Mouse (Mus musculus) kidney, postnatal 0 days (tissue): ENCODE results near the gene Ahdc1. TPM values are rescaled to one million over a fixed set of nuclear protein-coding genes. Genes with fewer than 3 reads are reported as not detected.

Source experiments
- ATAC-seq: fragments of 200-750 bp; cut with Nextera tagmentation; replicated peaks from 2 replicates; pipeline ENCODE4 v1.8.0; 2017; ENCODE audit warnings: low read depth, moderate number of reproducible peaks, moderate TSS enrichment, moderate library complexity; ENCODE audit not compliant: low FRiP score
- DNase-seq: peaks from one replicate; pipeline ENCODE4 v3.0.0-alpha.2; 2016; ENCODE audit warnings: low spot score
- H3K27ac ChIP-seq: fragments of 300-500 bp; sonication (generic); 2 replicates; pipeline ENCODE4 v1.5.1; 2014; ENCODE audit warnings: mild to moderate bottlenecking
- H3K27me3 ChIP-seq: fragments of 300-500 bp; sonication (generic); 2 replicates; pipeline ENCODE4 v1.6.1; 2014; ENCODE audit warnings: low read length, mixed read lengths; ENCODE audit not compliant: insufficient read depth
- H3K36me3 ChIP-seq: fragments of 300-500 bp; sonication (generic); 2 replicates; pipeline ENCODE4 v1.6.1; 2014; ENCODE audit warnings: low read length, mixed read lengths; ENCODE audit not compliant: insufficient read depth
- H3K4me1 ChIP-seq: fragments of 300-500 bp; sonication (generic); replicated peaks from 2 replicates; pipeline ENCODE4 v1.6.1; 2014; ENCODE audit warnings: antibody characterized with exemption, low read length, mixed read lengths; ENCODE audit not compliant: insufficient read depth
- H3K4me2 ChIP-seq: fragments of 300-500 bp; sonication (generic); 2 replicates; pipeline ENCODE4 v1.6.1; 2014; ENCODE audit warnings: mild to moderate bottlenecking, low read length, moderate library complexity, mixed read lengths
- H3K4me3 ChIP-seq: fragments of 300-500 bp; sonication (generic); replicated peaks from 2 replicates; pipeline ENCODE4 v1.5.1; 2014; ENCODE audit warnings: low read depth, low read length
- H3K9ac ChIP-seq: fragments of 300-500 bp; sonication (generic); 2 replicates; pipeline ENCODE4 v1.6.1; 2014; ENCODE audit warnings: low read depth, low read length
- H3K9me3 ChIP-seq: fragments of 300-500 bp; sonication (generic); replicated peaks from 2 replicates; pipeline ENCODE4 v1.6.1; 2016; ENCODE audit warnings: low read length, inconsistent platforms, mixed read lengths
- CTCF ChIP-seq: IDR thresholded peaks from 2 replicates; pipeline ENCODE4 v1.5.1; 2016; ENCODE audit warnings: antibody characterized with exemption, low read depth, mild to moderate bottlenecking, moderate library complexity
- WGBS: fragments of 180-500 bp; shearing (Covaris S2); extraction: QIAGEN DNeasy Blood & Tissue Kit; methylation state at CpG from one replicate; pipeline ENCODE4 v1.1.7; 2014; 5-methylcytosine and 5-hydroxymethylcytosine counted together
- polyA plus RNA-seq: library from polyadenylated mRNA; unstranded; fragments of >200 nt; fragmentation: Nextera tagmentation; extraction: Ambion mirVana; gene quantifications from 2 replicates; pipeline ENCODE4 v1.2.1, GENCODE M21; 2015

Ahdc1 gene
- polyA plus RNA-seq, 1 experiment from 2014 or later, result 6.4 TPM

GRCm38 (mm10) chr4:133010611-133011010 lies 449 bp upstream of the Ahdc1 start:
- ATAC-seq (no peak), DNase-seq (no peak)
- TF ChIP-seq CTCF, result no peak
- no peaks in the 10 kb centered on the region for H3K9me3 ChIP-seq
- H3K4me2 ChIP-seq, result peak overlapping the region; percentile 76
- H3K4me3 ChIP-seq, result peak overlapping the region; percentile 70
- H3K27me3 ChIP-seq, result no peaks in the 10 kb centered on the region
- no peaks in the 10 kb centered on the region for H3K36me3 ChIP-seq
- peaks cover 27% of the 10 kb centered on the region for H3K4me1 ChIP-seq
- 0 out of 2 replicates have a peak overlapping the region, but pooled peaks have one; percentile 93 for H3K9ac ChIP-seq
- 2% methylated on average over 17 of the region's 17 CpGs for WGBS
- no peak overlapping the region for H3K27ac ChIP-seq

- H3K4me2 ChIP-seq, result peak overlapping the region; percentile 76
- TF ChIP-seq CTCF, result no peak
- ATAC-seq (no peak), DNase-seq (no peak)
- H3K9ac ChIP-seq, result peak overlapping the region; percentile 93
- no peaks in the 10 kb centered on the region for H3K36me3 ChIP-seq
- H3K9me3 ChIP-seq, result no peaks in the 10 kb centered on the region
- H3K4me1 ChIP-seq, result peaks cover 42% of the 10 kb centered on the region
- H3K27ac ChIP-seq, result peak overlapping the region; percentile 95
- H3K27me3 ChIP-seq, result no peaks in the 10 kb centered on the region
- peak overlapping the region; percentile 70 for H3K4me3 ChIP-seq
- WGBS, result under 1% methylated on average over 64 of the region's 84 CpGs
Measured at GRCm38 (mm10) chr4:133011821-133012775, 1.0 kb downstream of the Ahdc1 start.

GRCm38 (mm10) chr4:133012776-133013265 lies 1.8 kb downstream of the Ahdc1 start:
- Histone ChIP-seq H3K36me3 (no peaks in the 10 kb centered on the region), H3K9me3 (no peaks in the 10 kb centered on the region), H3K4me3 (peak overlapping the region; percentile 70), H3K27me3 (no peaks in the 10 kb centered on the region), H3K9ac (peak overlapping the region; percentile 93), H3K4me2 (peak overlapping the region; percentile 76), H3K4me1 (peaks cover 48% of the 10 kb centered on the region), H3K27ac (peak overlapping the region; percentile 95)
- no peak for TF ChIP-seq CTCF
- ATAC-seq, result 0 out of 2 replicates have a peak, but pooled peaks have one; percentile 0
- no peak for DNase-seq
- 0% methylated on average over 16 of the region's 17 CpGs for WGBS

- DNase-seq (peak; percentile 79), ATAC-seq (peak; percentile 40)
- TF ChIP-seq CTCF, result no peak
- Histone ChIP-seq H3K9ac (peak overlapping the region; percentile 93), H3K27me3 (no peaks in the 10 kb centered on the region), H3K9me3 (no peaks in the 10 kb centered on the region), H3K27ac (peak overlapping the region; percentile 95), H3K4me1 (peaks cover 44% of the 10 kb centered on the region), H3K36me3 (no peaks in the 10 kb centered on the region), H3K4me3 (peak overlapping the region; percentile 70), H3K4me2 (peak overlapping the region; percentile 76)
- WGBS, result 3% methylated on average over 17 of the region's 18 CpGs
Measured at GRCm38 (mm10) chr4:133013266-133013891, 2.3 kb downstream of the Ahdc1 start.

DNA sequence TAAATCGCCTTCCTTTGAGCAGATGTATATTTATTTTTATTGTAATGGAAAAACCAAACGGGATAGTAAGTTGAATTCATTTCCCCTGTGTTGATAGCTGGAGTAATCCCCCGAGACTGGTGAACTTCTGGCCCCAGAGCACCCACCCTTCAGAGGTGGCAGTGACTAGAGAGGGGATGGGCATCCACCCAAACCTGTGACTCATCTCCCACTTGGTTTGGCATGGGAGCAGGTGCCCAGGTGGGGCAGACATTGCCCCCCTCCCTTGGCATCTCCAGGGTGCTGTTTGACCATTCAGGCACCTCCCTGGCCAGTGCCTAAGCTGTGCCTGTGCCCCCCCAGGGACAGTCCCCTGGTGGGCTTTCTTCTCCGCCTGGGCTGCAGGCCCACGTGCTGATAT lies 3.0 kb downstream of the Ahdc1 start:
- H3K27me3 ChIP-seq, result no peaks in the 10 kb centered on the region
- H3K36me3 ChIP-seq, result no peaks in the 10 kb centered on the region; the same call in 1 of the 2 replicates
- ATAC-seq (no peak), DNase-seq (no peak)
- H3K4me3 ChIP-seq, result no peak overlapping the region; the same call in 1 of the 2 replicates
- H3K27ac ChIP-seq, result peak overlapping the region; percentile 95
- H3K9me3 ChIP-seq, result no peaks in the 10 kb centered on the region
- no peak for TF ChIP-seq CTCF
- H3K4me2 ChIP-seq, result peak overlapping the region; percentile 76
- no peak overlapping the region for H3K9ac ChIP-seq
- WGBS, result 24% methylated on average over 5 of the region's 5 CpGs
- peaks cover 44% of the 10 kb centered on the region for H3K4me1 ChIP-seq
